Mouse (Mus musculus) hindlimb bud, embryonic 11.5 days (tissue): ENCODE data around the gene Bax.

Experiments
- DNase-seq: peaks from one replicate; pipeline ENCODE4 v3.0.0-alpha.2; 2012; ENCODE audit warnings: low read depth, low spot score; ENCODE audit errors: extremely low spot score

The Bax gene

GRCm38 (mm10) chr7:45419859-45420614 lies 46.7 kb downstream of the Bax start:
- DNase-seq = no peak

- no peak for DNase-seq
These were observed 48.7 kb downstream of the Bax start for GRCm38 (mm10) chr7:45417962-45418492.

- DNase-seq = no peak
These were observed 51.1 kb downstream of the Bax start for GRCm38 (mm10) chr7:45415636-45416035.

GRCm38 (mm10) chr7:45414740-45415224 lies 51.9 kb downstream of the Bax start:
- DNase-seq = no peak

GRCm38 (mm10) chr7:45413864-45414739 lies 52.6 kb downstream of the Bax start:
- no peak for DNase-seq

GRCm38 (mm10) chr7:45413113-45413863 lies 53.4 kb downstream of the Bax start, which contains the start of gene Ntf5:
TSS of gene Ntf5 (plus strand) at chr7:45413695.
- DNase-seq = no peak

- no peak for DNase-seq
These were observed 54.3 kb downstream of the Bax start for GRCm38 (mm10) chr7:45412421-45412820.
